Mouse (Mus musculus) ES-E14 (cell line): ENCODE results near the gene Mmrn2. TPM values are rescaled to one million over a fixed set of nuclear protein-coding genes. Genes with fewer than 3 reads are reported as not detected.

Source experiments
- DNase-seq: peaks from one replicate; pipeline ENCODE4 v3.0.0-alpha.2; 2013; ENCODE audit warnings: low read depth, low spot score
- H3K27ac ChIP-seq: 2 replicates; pipeline ENCODE4 v1.5.1; 2012; ENCODE audit warnings: low read depth, mild to moderate bottlenecking, low read length, moderate library complexity, mixed read lengths; ENCODE audit not compliant: poor library complexity, insufficient read depth, severe bottlenecking
- H3K36me3 ChIP-seq: 2 replicates; pipeline ENCODE4 v1.6.1; 2012; ENCODE audit warnings: mild to moderate bottlenecking, low read length, moderate library complexity, mixed read lengths; ENCODE audit not compliant: control insufficient read depth, poor library complexity, insufficient read depth, severe bottlenecking
- H3K4me1 ChIP-seq, 2 experiments: fragments of 150-350 bp in 1 of 2; sonication (generic) in 1 of 2; 2 replicates each; pipeline ENCODE4 v1.6.1; 2012; ENCODE audit warnings: low read length in 2 of 2, mild to moderate bottlenecking in 1 of 2, mixed read lengths in 1 of 2; ENCODE audit not compliant: control insufficient read depth in 2 of 2, insufficient read depth in 2 of 2, poor library complexity in 1 of 2
- H3K4me3 ChIP-seq, 2 experiments: fragments of 150-350 bp in 1 of 2; sonication (generic) in 1 of 2; 2 replicates each; pipeline ENCODE4 v1.5.1; 2012; ENCODE audit warnings: low read length in 2 of 2, low read depth in 1 of 2, mild to moderate bottlenecking in 1 of 2, mixed read lengths in 1 of 2; ENCODE audit not compliant: insufficient read depth in 1 of 2, poor library complexity in 1 of 2, severe bottlenecking in 1 of 2
- H3K9ac ChIP-seq: 2 replicates; pipeline ENCODE4 v1.6.1; 2012; ENCODE audit warnings: low read depth, mild to moderate bottlenecking, low read length, mixed read lengths; ENCODE audit not compliant: poor library complexity, insufficient read depth, severe bottlenecking
- H3K9me3 ChIP-seq: fragments of 150-350 bp; sonication (generic); 2 replicates; pipeline ENCODE4 v1.6.1; 2012; ENCODE audit warnings: low read depth, mild to moderate bottlenecking, low read length; ENCODE audit not compliant: control insufficient read depth, insufficient read depth
- CHD2 ChIP-seq: IDR thresholded peaks from 2 replicates; pipeline ENCODE4 v1.6.1; 2014; ENCODE audit warnings: mild to moderate bottlenecking, low read depth, low read length, inconsistent platforms
- HCFC1 ChIP-seq: IDR thresholded peaks from 2 replicates; pipeline ENCODE4 v1.6.1; 2012; ENCODE audit warnings: low read length, inconsistent platforms, borderline replicate concordance; ENCODE audit not compliant: insufficient read depth
- MAFK ChIP-seq: IDR thresholded peaks from 2 replicates; pipeline ENCODE4 v1.6.1; 2014; ENCODE audit warnings: mild to moderate bottlenecking, low read depth, low read length, inconsistent platforms; ENCODE audit not compliant: insufficient read depth
- ZC3H11A ChIP-seq: IDR thresholded peaks from 2 replicates; pipeline ENCODE4 v1.6.1; 2012; ENCODE audit warnings: low read depth, mild to moderate bottlenecking, inconsistent platforms, low read length, borderline replicate concordance
- ZNF384 ChIP-seq: IDR thresholded peaks from 2 replicates; pipeline ENCODE4 v1.6.1; 2012; ENCODE audit warnings: low read depth, low read length, inconsistent platforms
- in situ Hi-C, 2 experiments: fragments of 600-800 bp; cut with MboI; formaldehyde crosslinking; loops; one replicate each; pipeline ENCODE4 v1.15.1; 2025; ENCODE audit warnings: low sequenced_read_pairs in 2 of 2, inconsistent platforms in 1 of 2; ENCODE audit not compliant: unreplicated experiment in 2 of 2
- total RNA-seq: library from RNA; depleted of rRNA; stranded (reverse); fragments of 300-350 nt; gene quantifications from 2 replicates; pipeline ENCODE4 v1.2.3, GENCODE M21; 2012

The Mmrn2 gene
- total RNA-seq, 1 experiment = 17.4 TPM

DNA sequence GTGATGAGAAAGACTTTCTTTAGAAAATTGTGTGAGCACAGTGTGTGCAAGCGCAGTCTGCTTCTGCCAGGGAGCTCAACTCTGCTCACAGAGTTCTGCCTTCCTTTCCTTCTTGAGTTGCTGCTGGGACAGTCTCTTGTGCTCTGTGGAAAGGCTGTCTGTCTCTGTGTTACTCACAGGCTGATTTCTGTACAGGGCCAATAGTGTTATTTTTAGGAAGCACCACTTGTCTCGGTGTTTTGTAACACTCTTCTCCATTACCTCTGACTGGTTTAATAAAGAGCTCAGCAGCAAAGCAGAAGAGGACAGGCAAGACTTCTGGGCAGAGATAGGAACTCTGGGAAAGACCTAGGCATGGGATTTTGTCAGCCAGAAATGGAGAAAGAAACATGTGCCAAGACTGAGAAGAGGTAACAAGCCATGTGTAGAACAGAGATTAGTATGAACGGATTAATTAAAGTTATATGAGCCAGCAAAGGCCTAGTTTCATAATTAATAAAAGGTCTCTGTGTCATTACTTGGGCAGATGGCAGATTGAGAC lies 65.3 kb downstream of the Mmrn2 start:
- Histone ChIP-seq H3K9me3 (no peaks in the 10 kb centered on the region), H3K9ac (no peak overlapping the region), H3K27ac (no peak overlapping the region), H3K4me3 (no peak overlapping the region), H3K4me1 (no peaks in the 10 kb centered on the region), H3K36me3 (peaks cover 2% of the 10 kb centered on the region; the same call in 1 of the 2 replicates)
- TF ChIP-seq HCFC1 (no peak), MAFK (no peak), CHD2 (no peak), ZC3H11A (no peak), ZNF384 (no peak)
- in situ Hi-C loops = loop anchor here in 1 of 2 experiments (25.0 kb wide), 1 partner anchor 347 kb away; no protein-coding TSS in a partner anchor
- no peak for DNase-seq

DNA sequence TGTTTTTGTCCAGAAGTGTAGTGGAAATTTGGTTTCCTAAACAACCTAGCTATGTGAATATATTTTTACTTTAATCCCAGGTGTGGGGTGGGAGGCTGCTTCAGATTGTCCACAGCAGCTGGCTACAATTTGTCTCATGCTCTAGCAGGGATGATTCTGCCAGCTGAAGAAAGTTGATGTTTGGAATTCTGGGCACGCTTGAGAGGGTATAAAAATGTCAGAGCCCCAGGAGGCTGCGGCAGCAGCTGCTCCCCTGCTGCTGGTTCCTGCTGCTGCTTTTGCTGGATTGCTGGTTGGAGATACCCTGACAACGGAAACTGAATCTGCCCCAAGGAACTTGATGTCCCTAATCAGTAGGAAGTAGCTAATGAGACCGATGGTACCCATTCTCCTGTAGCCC lies 67.3 kb downstream of the Mmrn2 start:
- Histone ChIP-seq H3K9ac (no peak overlapping the region), H3K9me3 (no peaks in the 10 kb centered on the region), H3K27ac (no peak overlapping the region), H3K36me3 (peaks cover 2% of the 10 kb centered on the region; the same call in 1 of the 2 replicates), H3K4me3 (no peak overlapping the region), H3K4me1 (no peaks in the 10 kb centered on the region)
- in situ Hi-C loops = loop anchor here in 1 of 2 experiments (25.0 kb wide), 1 partner anchor 345 kb away; no protein-coding TSS in a partner anchor
- no peak for TF ChIP-seq HCFC1
- no peak for TF ChIP-seq CHD2
- no peak for TF ChIP-seq ZNF384
- TF ChIP-seq ZC3H11A = no peak
- no peak for TF ChIP-seq MAFK
- DNase-seq = no peak

DNA sequence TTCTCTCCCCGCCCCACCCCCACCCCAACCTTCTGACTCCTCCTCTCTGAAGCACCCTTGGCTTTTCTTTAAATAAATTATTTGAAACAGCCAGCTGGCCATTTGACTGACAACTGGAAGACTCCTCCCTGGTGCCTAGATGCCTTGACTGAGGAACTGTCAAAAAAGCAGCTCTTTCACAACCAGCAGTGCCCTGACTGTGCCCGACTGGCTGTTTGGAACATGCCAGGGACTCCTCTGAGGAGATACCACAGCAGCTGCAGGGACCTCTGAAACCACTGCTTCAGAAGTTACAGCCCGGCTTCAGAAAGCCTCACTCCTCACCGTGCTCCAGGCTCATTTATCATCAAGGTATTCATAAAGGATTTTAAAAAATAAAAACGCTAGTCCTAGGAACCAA lies 69.1 kb downstream of the Mmrn2 start:
- in situ Hi-C loops = loop anchor here in 1 of 2 experiments (25.0 kb wide), 1 partner anchor 343 kb away; no protein-coding TSS in a partner anchor
- no peak overlapping the region for H3K27ac ChIP-seq
- H3K4me1 ChIP-seq = no peaks in the 10 kb centered on the region
- DNase-seq = no peak
- no peak overlapping the region for H3K9ac ChIP-seq
- H3K9me3 ChIP-seq = no peaks in the 10 kb centered on the region
- no peak overlapping the region for H3K4me3 ChIP-seq
- peaks cover 2% of the 10 kb centered on the region; the same call in 1 of the 2 replicates for H3K36me3 ChIP-seq
- TF ChIP-seq HCFC1 (no peak), ZNF384 (no peak), CHD2 (no peak)

DNA sequence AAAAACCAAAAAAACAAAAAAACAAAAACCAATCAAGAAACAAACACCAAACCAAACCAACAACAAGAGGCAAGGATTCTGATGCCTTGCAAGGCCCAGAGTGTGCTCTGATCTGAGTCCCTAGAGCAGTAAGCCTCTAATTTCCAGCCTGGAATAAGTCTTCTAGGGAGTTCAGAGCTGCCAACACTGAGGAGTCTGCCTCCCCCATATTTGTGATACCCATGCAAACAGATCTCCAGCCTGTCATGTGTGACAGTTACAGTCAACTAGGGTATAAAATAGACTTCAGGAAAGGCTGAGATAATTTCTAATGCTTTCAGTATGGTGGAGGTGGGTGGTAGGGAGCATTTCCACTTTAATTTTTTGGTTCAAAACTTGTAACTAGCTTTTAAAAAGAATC lies 69.7 kb downstream of the Mmrn2 start:
- DNase-seq = no peak
- Histone ChIP-seq H3K4me3 (no peak overlapping the region), H3K36me3 (peaks cover 2% of the 10 kb centered on the region; the same call in 1 of the 2 replicates), H3K9me3 (no peaks in the 10 kb centered on the region), H3K4me1 (peaks cover 0 to 2% of the 10 kb centered on the region in 2 experiments; a peak in 1 of 4 replicates), H3K27ac (no peak overlapping the region), H3K9ac (no peak overlapping the region)
- in situ Hi-C loops = loop anchor here in 1 of 2 experiments (25.0 kb wide), 1 partner anchor 342 kb away; no protein-coding TSS in a partner anchor
- TF ChIP-seq CHD2 (no peak), HCFC1 (no peak), ZNF384 (no peak), MAFK (no peak), ZC3H11A (no peak)

DNA sequence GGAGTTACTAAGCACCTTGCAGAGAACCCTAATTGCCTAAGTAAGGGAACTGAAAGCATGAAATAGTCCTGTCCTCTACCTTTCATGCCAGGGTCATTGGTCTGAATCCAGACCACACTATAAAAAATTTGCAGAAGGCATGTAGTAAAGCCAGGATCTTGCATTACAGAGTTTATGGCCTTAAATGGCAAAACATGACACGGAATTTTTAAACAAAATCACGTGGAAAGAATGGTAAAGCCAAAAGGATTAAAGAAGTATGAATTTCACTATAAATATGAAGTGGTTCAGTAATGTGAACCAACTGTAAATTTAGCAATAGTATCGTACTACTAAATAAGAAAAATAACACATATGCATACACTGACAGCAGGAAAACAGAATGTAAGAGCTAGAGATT lies 70.1 kb downstream of the Mmrn2 start:
- H3K4me3 ChIP-seq = no peak overlapping the region
- H3K36me3 ChIP-seq = peaks cover 2% of the 10 kb centered on the region; the same call in 1 of the 2 replicates
- no peaks in the 10 kb centered on the region for H3K9me3 ChIP-seq
- in situ Hi-C loops = loop anchor here in 1 of 2 experiments (25.0 kb wide), 1 partner anchor 342 kb away; no protein-coding TSS in a partner anchor
- no peak for DNase-seq
- no peak overlapping the region for H3K9ac ChIP-seq
- TF ChIP-seq ZC3H11A (no peak), CHD2 (no peak), HCFC1 (no peak), ZNF384 (no peak), MAFK (no peak)
- peaks cover 0 to 2% of the 10 kb centered on the region in 2 experiments; a peak in 1 of 4 replicates for H3K4me1 ChIP-seq
- no peak overlapping the region for H3K27ac ChIP-seq
